In the genomic region with DNA sequence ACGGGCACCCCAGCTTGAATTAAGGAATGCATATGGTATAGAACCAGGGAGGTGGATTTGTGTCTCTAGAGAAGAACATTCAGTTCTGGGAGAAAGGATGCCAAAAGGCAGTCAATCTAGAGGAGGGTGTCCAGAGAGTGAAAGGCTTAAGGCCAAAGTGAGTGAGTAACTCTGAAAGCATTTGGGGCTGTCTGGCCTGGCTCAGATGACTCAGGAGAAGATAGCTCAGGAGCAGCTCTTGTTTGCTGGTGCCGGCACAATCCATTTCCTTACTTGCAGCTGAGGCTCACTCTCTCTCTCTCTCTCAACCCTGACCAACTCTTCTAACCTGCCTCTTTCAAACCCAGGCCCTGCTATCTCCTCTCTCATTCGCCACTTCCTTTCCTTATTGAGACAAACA, we compare ENCODE assay signal across 10 mouse cellular contexts. TPM values are rescaled to one million over a fixed set of nuclear protein-coding genes. Genes with fewer than 3 reads are reported as not detected.
DNase-seq lines count a peak whose midpoint lies in the region; ATAC-seq and TF ChIP-seq lines count a peak whose summit lies in the region.
"Had no signal": no experiment of that assay in that cellular context is flagged by ENCODE, and none has a peak within 500 bp of the region (broad histone marks: within the 10 kb centered on the region; RNA-seq: fewer than 3 reads in every experiment).

No protein-coding gene starts in this region.

- no peak for TF ChIP-seq CTCF in CH12.LX (conservative IDR thresholded peaks at IDR 0.05 in 1 of 2, IDR thresholded peaks at IDR 0.05 in 1 of 2; ENCODE audit: low read depth in 2 of 2, low read length in 2 of 2)

- DNase-seq in CH12.LX (ENCODE audit: extremely low read depth), result no peak
- peak; percentile 68 for DNase-seq in adrenal gland, postnatal 14 days
- no peak for DNase-seq in right cerebral cortex, adult 18-20 months
- DNase-seq in cerebellum, adult 11 months, result no peak
- no peak for DNase-seq in right cerebral cortex, postnatal 25 days

- no peak overlapping the region for H3K4me2 ChIP-seq in CH12.LX (ENCODE audit: insufficient read depth, low read depth, poor library complexity, severe bottlenecking)
- H3K4me2 ChIP-seq in heart, embryonic 14.5 days (ENCODE audit: low read length), result peak overlapping the region; percentile 19
- H3K4me2 ChIP-seq in lung, embryonic 16.5 days (ENCODE audit: low read depth, low read length), result no peak overlapping the region
- H3K4me2 ChIP-seq: neural tube, embryonic 12.5 days had no signal

- 41% methylated on average over 3 of the region's 3 CpGs for WGBS in heart, embryonic 14.5 days
- WGBS in lung, embryonic 16.5 days, result 47% methylated on average over 3 of the region's 3 CpGs

- no peaks in the 10 kb centered on the region for H3K36me3 ChIP-seq in CH12.LX (replicated peaks in 1 of 2; ENCODE audit: control insufficient read depth in 1 of 2, insufficient read depth in 1 of 2, low read length in 1 of 2)
- no peaks in the 10 kb centered on the region for H3K36me3 ChIP-seq in heart, embryonic 14.5 days (ENCODE audit: control insufficient read depth, insufficient read depth, low read length)
- H3K36me3 ChIP-seq in lung, embryonic 16.5 days (ENCODE audit: control insufficient read depth, insufficient read depth, low read length), result no peaks in the 10 kb centered on the region
- H3K36me3 ChIP-seq: neural tube, embryonic 12.5 days had no signal

- H3K79me2 ChIP-seq in CH12.LX (replicated peaks; ENCODE audit: control insufficient read depth, extremely low read depth, insufficient read depth, poor library complexity, severe bottlenecking), result no peaks in the 10 kb centered on the region

- no peak overlapping the region for H3K27ac ChIP-seq in CH12.LX (ENCODE audit: insufficient read depth, low read depth)
- peak overlapping the region; percentile 70 to 79 for H3K27ac ChIP-seq in heart, embryonic 14.5 days (replicated peaks in 1 of 2; ENCODE audit: control insufficient read depth in 1 of 2, insufficient read depth in 1 of 2, low read depth in 2 of 2, low read length in 2 of 2)
- no peak overlapping the region for H3K27ac ChIP-seq in lung, embryonic 16.5 days (ENCODE audit: low read length)
- H3K27ac ChIP-seq: neural tube, embryonic 12.5 days had no signal

- H3K4me3 ChIP-seq in CH12.LX (replicated peaks in 1 of 3; ENCODE audit: low read depth in 2 of 3, low read length in 2 of 3, poor library complexity in 1 of 3), result no peak overlapping the region
- H3K4me3 ChIP-seq in heart, embryonic 14.5 days (ENCODE audit: control insufficient read depth in 1 of 2, insufficient read depth in 1 of 2, low read depth in 1 of 2, low read length in 2 of 2), result no peak overlapping the region
- no peak overlapping the region for H3K4me3 ChIP-seq in lung, embryonic 16.5 days (ENCODE audit: low read length)
- H3K4me3 ChIP-seq: erythroblast, embryonic 14.5 days; neural tube, embryonic 12.5 days had no signal

- in situ Hi-C loops in CH12.LX (cut with MboI; ENCODE audit: low pct_ligation_motif_present, low pct_unique_long_range_greater_than_20kb, low sequenced_read_pairs), result no loop called here

- no peak overlapping the region for H3K9ac ChIP-seq in CH12.LX (ENCODE audit: insufficient read depth, low read depth)
- H3K9ac ChIP-seq in heart, embryonic 14.5 days (ENCODE audit: low read length), result peak overlapping the region; percentile 1; the same call in 1 of the 2 replicates
- H3K9ac ChIP-seq in lung, embryonic 16.5 days (ENCODE audit: low read length), result no peak overlapping the region
- H3K9ac ChIP-seq: neural tube, embryonic 12.5 days had no signal

- no peak for TF ChIP-seq RAD21 in CH12.LX (IDR thresholded peaks at IDR 0.05; ENCODE audit: low read depth, low read length)

- dilution Hi-C loops in CH12.LX (cut with MboI; ENCODE audit: extremely low pct_ligation_motif_present, extremely low pct_unique_long_range_greater_than_20kb, low sequenced_read_pairs), result no loop called here

- no peak for TF ChIP-seq POLR2A in CH12.LX (IDR thresholded peaks at IDR 0.05; ENCODE audit: low read depth, low read length)

- peak; percentile 76; the same call in 1 of the 2 replicates for ATAC-seq in heart, embryonic 14.5 days (ENCODE audit: insufficient number of reproducible peaks, insufficient read depth, low FRiP score, low read depth)
- peak; percentile 63 for ATAC-seq in lung, embryonic 16.5 days (ENCODE audit: low read depth)
- no peak for ATAC-seq in megakaryocyte-erythroid progenitor cell, adult 5-6 weeks (replicated peaks; ENCODE audit: low FRiP score, low TSS enrichment, poor library complexity, severe bottlenecking)

- H3K4me1 ChIP-seq in CH12.LX (ENCODE audit: control insufficient read depth in 1 of 2, insufficient read depth in 2 of 2), result peaks cover 5 to 26% of the 10 kb centered on the region in 2 experiments
- peaks cover 19 to 27% of the 10 kb centered on the region in 2 experiments for H3K4me1 ChIP-seq in heart, embryonic 14.5 days (ENCODE audit: control insufficient read depth in 2 of 2, insufficient read depth in 2 of 2, low read length in 2 of 2)
- H3K4me1 ChIP-seq in lung, embryonic 16.5 days (replicated peaks; ENCODE audit: control insufficient read depth, insufficient read depth, low read length), result peaks cover 16% of the 10 kb centered on the region
- H3K4me1 ChIP-seq: neural tube, embryonic 12.5 days had no signal

- no peaks in the 10 kb centered on the region for H3K9me3 ChIP-seq in CH12.LX (replicated peaks; ENCODE audit: low read length)
- no peaks in the 10 kb centered on the region for H3K9me3 ChIP-seq in heart, embryonic 14.5 days (ENCODE audit: control insufficient read depth, low read length)
- H3K9me3 ChIP-seq in lung, embryonic 16.5 days (ENCODE audit: control insufficient read depth, low read length), result no peaks in the 10 kb centered on the region
- H3K9me3 ChIP-seq: neural tube, embryonic 12.5 days had no signal

- TF ChIP-seq EP300 in CH12.LX (IDR thresholded peaks at IDR 0.05; ENCODE audit: low read length), result peak; percentile 30; the same call in 1 of the 2 replicates

- peaks cover 3% of the 10 kb centered on the region for H3K27me3 ChIP-seq in CH12.LX (replicated peaks)
- no peaks in the 10 kb centered on the region for H3K27me3 ChIP-seq in heart, embryonic 14.5 days (ENCODE audit: control insufficient read depth, insufficient read depth, low read length)
- no peaks in the 10 kb centered on the region for H3K27me3 ChIP-seq in lung, embryonic 16.5 days (ENCODE audit: control insufficient read depth, insufficient read depth, low read depth, low read length)
- H3K27me3 ChIP-seq: neural tube, embryonic 12.5 days had no signal

TF ChIP-seq in CH12.LX, 34 proteins besides CTCF, POLR2A, EP300 and RAD21:
- TF ChIP-seq IRF4 (IDR thresholded peaks at IDR 0.05; ENCODE audit: low read depth, low read length) (peak; percentile 30; the same call in 1 of the 2 replicates), E2F4 (IDR thresholded peaks at IDR 0.05; ENCODE audit: insufficient replicate concordance, low read depth, low read length) (no peak)

RNA-seq across cellular contexts. Expression of a gene that starts 13.6 kb away (rescaled TPM):
- 20.1 and 23.8 TPM in 2 replicates for total RNA-seq in CH12.LX (2012; rRNA removed)
- total RNA-seq in CH12.LX (2014; rRNA removed), result 13.5 and 16.3 TPM in 2 replicates
- 48.0 and 62.0 TPM in 2 replicates for polyA plus RNA-seq in CH12.LX (2012; ENCODE audit: insufficient read length, low read depth)
- total RNA-seq in adrenal gland, postnatal 14 days (2021), result 57.5 and 68.3 TPM in 2 replicates
- 34.1 and 36.0 TPM in 2 replicates for polyA plus RNA-seq in heart, embryonic 14.5 days (2014; fragmentation: Nextera tagmentation; extraction: Ambion mirVana)
- polyA plus RNA-seq in lung, embryonic 16.5 days (2015; fragmentation: Nextera tagmentation; extraction: Ambion mirVana), result 41.9 and 43.8 TPM in 2 replicates
- total RNA-seq in megakaryocyte-erythroid progenitor cell, adult 5-6 weeks (2014; fragmentation: Nextera tagmentation), result 37.3 and 71.3 TPM in 2 replicates
- total RNA-seq in megakaryocyte-erythroid progenitor cell, adult 5-6 weeks (2017), result 49.4 and 59.2 TPM in 2 replicates

Comparison
In these comparisons a context has a peak if more than half of its experiments do, and no peak if none do; other contexts are left out.
1. H3K27ac ChIP-seq: peak in heart, embryonic 14.5 days (2 of 2); none in CH12.LX (single experiment) and lung, embryonic 16.5 days (single experiment).